Mouse (Mus musculus) thymus, adult 2 months (tissue): ENCODE measurements around the gene Stmn1. TPM values are rescaled to one million over a fixed set of nuclear protein-coding genes. Genes with fewer than 3 reads are reported as not detected.

Experiments used
- DNase-seq: peaks from one replicate; pipeline ENCODE4 v3.0.0; 2021
- H3K27ac ChIP-seq: fragments of 200-500 bp; 2 replicates; pipeline ENCODE4 v1.5.1; 2012; ENCODE audit warnings: low read length, control low read depth; ENCODE audit not compliant: control insufficient read depth, insufficient read depth
- H3K27me3 ChIP-seq: fragments of 200-500 bp; 2 replicates; pipeline ENCODE4 v1.6.1; 2012; ENCODE audit warnings: mild to moderate bottlenecking, low read length, moderate library complexity, mixed read lengths; ENCODE audit not compliant: control insufficient read depth, insufficient read depth
- H3K36me3 ChIP-seq: fragments of 200-500 bp; 2 replicates; pipeline ENCODE4 v1.6.1; 2012; ENCODE audit warnings: mild to moderate bottlenecking, low read length, moderate library complexity; ENCODE audit not compliant: control insufficient read depth, insufficient read depth
- H3K4me1 ChIP-seq: fragments of 200-500 bp; replicated peaks from 2 replicates; pipeline ENCODE4 v1.6.1; 2012; ENCODE audit warnings: low read length; ENCODE audit not compliant: control insufficient read depth, insufficient read depth
- H3K4me3 ChIP-seq: fragments of 200-500 bp; 2 replicates; pipeline ENCODE4 v1.5.1; 2012; ENCODE audit warnings: mild to moderate bottlenecking, low read length, control low read depth, moderate library complexity; ENCODE audit not compliant: control insufficient read depth, insufficient read depth
- CTCF ChIP-seq: fragments of 200-500 bp; IDR thresholded peaks from 2 replicates; pipeline ENCODE4 v1.5.1; 2012; ENCODE audit warnings: mild to moderate bottlenecking, control low read depth, low read length, moderate library complexity, borderline replicate concordance; ENCODE audit not compliant: control insufficient read depth, poor library complexity, insufficient read depth; ENCODE audit errors: extremely low read depth
- POLR2A ChIP-seq: fragments of 200-500 bp; IDR thresholded peaks from 2 replicates; pipeline ENCODE4 v1.6.1; 2012; ENCODE audit warnings: mild to moderate bottlenecking, low read length, control low read depth, moderate library complexity; ENCODE audit not compliant: control insufficient read depth, poor library complexity, insufficient read depth; ENCODE audit errors: extremely low read depth
- WGBS: fragments of 180-500 bp; shearing (Covaris S2); methylation state at CpG from one replicate; pipeline ENCODE4 v1.1.7; 2018; 5-methylcytosine and 5-hydroxymethylcytosine counted together
- polyA plus RNA-seq: library from polyadenylated mRNA; depleted of rRNA; stranded (reverse); fragments of >200 nt; gene quantifications from 2 replicates; pipeline ENCODE4 v1.2.3, GENCODE M21; 2012

Gene Stmn1
- polyA plus RNA-seq, 1 experiment = 134 TPM

- Histone ChIP-seq H3K27me3 (no peaks in the 10 kb centered on the region), H3K27ac (no peak overlapping the region), H3K36me3 (no peaks in the 10 kb centered on the region), H3K4me1 (peaks cover 4% of the 10 kb centered on the region; the same call in 1 of the 2 replicates), H3K4me3 (no peak overlapping the region)
- TF ChIP-seq CTCF (no peak), POLR2A (no peak)
- peak; percentile 42 for DNase-seq
- 52% methylated on average over 10 of the region's 10 CpGs for WGBS
Observed at GRCm38 (mm10) chr4:134436659-134437058, 31.5 kb upstream of the Stmn1 start.

DNA sequence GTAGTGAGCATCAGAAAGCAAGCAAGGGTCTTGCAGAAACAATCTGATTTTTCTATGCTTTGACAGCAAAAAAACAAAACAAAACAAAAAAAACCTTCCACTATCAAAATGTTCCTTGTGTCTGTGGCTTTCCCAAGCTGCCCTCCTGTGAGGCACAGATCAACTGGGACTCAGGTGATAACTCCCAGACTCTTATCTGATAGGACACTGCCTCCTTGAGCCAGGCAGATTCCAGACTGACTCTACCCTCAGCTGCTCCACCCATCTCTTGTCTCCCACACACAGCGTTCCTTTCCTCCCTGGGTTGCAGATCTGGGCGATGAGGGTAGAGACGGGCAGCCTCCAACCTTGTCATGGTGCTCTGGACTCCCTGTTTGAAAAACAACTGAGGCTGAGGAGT, 29.0 kb upstream of the Stmn1 start:
- WGBS = 87% methylated on average over 3 of the region's 3 CpGs
- no peak for DNase-seq
- TF ChIP-seq POLR2A (no peak), CTCF (no peak)

GRCm38 (mm10) chr4:134439919-134440318, 28.2 kb upstream of the Stmn1 start:
- Histone ChIP-seq H3K27ac (no peak overlapping the region), H3K4me3 (no peak overlapping the region), H3K27me3 (no peaks in the 10 kb centered on the region), H3K36me3 (no peaks in the 10 kb centered on the region), H3K4me1 (peaks cover 4% of the 10 kb centered on the region; the same call in 1 of the 2 replicates)
- 95% methylated on average over 4 of the region's 4 CpGs for WGBS
- no peak for TF ChIP-seq CTCF
- no peak for TF ChIP-seq POLR2A
- no peak for DNase-seq

More for the DNA sequence above, 29.0 kb upstream of the Stmn1 start:
- Histone ChIP-seq H3K36me3 (no peaks in the 10 kb centered on the region), H3K27me3 (no peaks in the 10 kb centered on the region), H3K4me1 (peaks cover 4% of the 10 kb centered on the region; the same call in 1 of the 2 replicates), H3K4me3 (no peak overlapping the region), H3K27ac (no peak overlapping the region)

- H3K4me3 ChIP-seq = no peak overlapping the region
- peaks cover 14% of the 10 kb centered on the region for H3K4me1 ChIP-seq
- no peaks in the 10 kb centered on the region for H3K27me3 ChIP-seq
- no peaks in the 10 kb centered on the region for H3K36me3 ChIP-seq
- no peak for TF ChIP-seq POLR2A
- no peak for TF ChIP-seq CTCF
- H3K27ac ChIP-seq = no peak overlapping the region
- WGBS = 95% methylated on average over 4 of the region's 4 CpGs
- DNase-seq = no peak
Observed at GRCm38 (mm10) chr4:134442216-134442615, 25.9 kb upstream of the Stmn1 start.

- Histone ChIP-seq H3K36me3 (no peaks in the 10 kb centered on the region), H3K27me3 (no peaks in the 10 kb centered on the region), H3K27ac (no peak overlapping the region), H3K4me3 (no peak overlapping the region), H3K4me1 (peaks cover 26% of the 10 kb centered on the region)
- TF ChIP-seq POLR2A (no peak), CTCF (no peak)
- WGBS = 92% methylated on average over 7 of the region's 7 CpGs
- DNase-seq = no peak
Observed at GRCm38 (mm10) chr4:134443589-134443988, 24.5 kb upstream of the Stmn1 start.

DNA sequence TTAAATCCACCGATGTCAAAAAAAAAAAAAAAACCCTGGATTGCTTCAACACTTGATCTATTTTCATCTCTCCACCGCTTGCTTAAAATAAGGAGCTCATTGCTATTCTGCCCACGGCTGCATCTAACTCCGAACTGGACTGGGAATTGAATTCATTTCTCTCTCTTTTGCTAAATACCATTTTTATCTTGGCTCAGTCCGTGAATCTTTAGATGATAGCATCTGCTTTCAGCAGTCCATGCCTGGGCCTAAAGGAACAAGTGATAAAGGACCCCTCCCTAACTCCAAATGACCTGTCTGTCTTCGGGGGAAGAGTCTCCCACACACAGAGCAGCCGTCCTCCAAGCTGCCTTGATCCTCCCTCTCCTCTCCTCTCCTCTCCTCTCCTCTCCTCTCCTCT, 23.2 kb upstream of the Stmn1 start:
- no peak overlapping the region for H3K4me3 ChIP-seq
- WGBS = 86% methylated on average over 7 of the region's 7 CpGs
- no peak for DNase-seq
- H3K27ac ChIP-seq = no peak overlapping the region
- H3K36me3 ChIP-seq = no peaks in the 10 kb centered on the region
- no peak for TF ChIP-seq POLR2A
- no peak for TF ChIP-seq CTCF
- peaks cover 30% of the 10 kb centered on the region for H3K4me1 ChIP-seq
- no peaks in the 10 kb centered on the region for H3K27me3 ChIP-seq

DNA sequence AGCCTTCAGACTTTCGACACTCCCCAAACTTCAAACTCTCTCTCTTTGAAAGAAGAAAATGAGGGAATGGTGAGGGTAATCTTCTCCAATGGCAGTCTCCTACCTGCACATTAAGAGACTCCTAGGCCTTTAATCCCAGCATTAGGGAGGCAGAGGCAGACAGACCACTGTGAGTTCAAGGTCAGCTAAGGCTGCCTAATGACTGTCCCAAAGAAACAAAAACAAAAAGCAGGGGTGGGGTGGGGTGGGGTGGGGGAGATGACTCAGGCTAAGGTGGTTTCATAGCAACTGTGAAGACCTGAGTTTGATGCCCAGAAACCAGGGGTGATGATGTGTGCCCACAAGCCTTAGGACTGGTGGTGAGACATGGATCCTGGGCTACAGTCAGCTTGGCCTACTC, 22.6 kb upstream of the Stmn1 start:
- no peak for DNase-seq
- Histone ChIP-seq H3K4me1 (peaks cover 30% of the 10 kb centered on the region), H3K27ac (no peak overlapping the region), H3K36me3 (no peaks in the 10 kb centered on the region), H3K4me3 (no peak overlapping the region), H3K27me3 (no peaks in the 10 kb centered on the region)
- TF ChIP-seq CTCF = no peak
- no peak for TF ChIP-seq POLR2A
- WGBS = 100% methylated on average over 1 of the region's 1 CpGs
